ENCODE assay signal across 18 mouse cellular contexts in genomic region chr3:105807672-105808071, GRCm38 (mm10). TPM values are rescaled to one million over a fixed set of nuclear protein-coding genes. Genes with fewer than 3 reads are reported as not detected.
A peak's percentile ranks its signal among the peaks of the same experiment; 100 is the strongest.
DNase-seq lines count a peak whose midpoint lies in the region; ATAC-seq and TF ChIP-seq lines count a peak whose summit lies in the region.
"Had no signal": no experiment of that assay in that cellular context is flagged by ENCODE, and none has a peak within 500 bp of the region (broad histone marks: within the 10 kb centered on the region; RNA-seq: fewer than 3 reads in every experiment).

No protein-coding gene starts in this region.

- TF ChIP-seq EP300 in liver, embryonic 14.5 days (IDR thresholded peaks at IDR 0.05; ENCODE audit: low read depth), result peak; percentile 88

- peak; percentile 37 for ATAC-seq in erythroid progenitor cell, adult 5-6 weeks (replicated peaks; ENCODE audit: low FRiP score, poor library complexity, severe bottlenecking)
- peak; percentile 13; the same call in 1 of the 2 replicates for ATAC-seq in liver, embryonic 14.5 days (ENCODE audit: insufficient read depth)
- no peak for ATAC-seq in midbrain, postnatal 0 days (ENCODE audit: low FRiP score)
- no peak for ATAC-seq in hindbrain, embryonic 13.5 days (ENCODE audit: low FRiP score)
- ATAC-seq: forebrain, embryonic 15.5 days had no signal

- peaks cover 64 to 66% of the 10 kb centered on the region in 2 experiments for H3K4me1 ChIP-seq in liver, embryonic 14.5 days (replicated peaks; ENCODE audit: control insufficient read depth in 2 of 2, insufficient read depth in 2 of 2, low read length in 1 of 2)
- H3K4me1 ChIP-seq in midbrain, postnatal 0 days (ENCODE audit: insufficient read depth, low read length), result no peaks in the 10 kb centered on the region
- H3K4me1 ChIP-seq in hindbrain, embryonic 13.5 days (replicated peaks), result no peaks in the 10 kb centered on the region
- H3K4me1 ChIP-seq: embryonic facial prominence, embryonic 15.5 days; forebrain, embryonic 15.5 days; neural tube, embryonic 15.5 days had no signal

- intact Hi-C loops in heart, postnatal 36 days (cut with DNase I), result no loop called here

- peak overlapping the region; percentile 93 for H3K27ac ChIP-seq in liver, embryonic 14.5 days
- no peak overlapping the region for H3K27ac ChIP-seq in midbrain, postnatal 0 days (ENCODE audit: low read depth, low read length)
- no peak overlapping the region for H3K27ac ChIP-seq in hindbrain, embryonic 13.5 days
- H3K27ac ChIP-seq: embryonic facial prominence, embryonic 15.5 days; forebrain, embryonic 15.5 days; hindbrain, embryonic 12.5 days; left cerebral cortex, adult 2 months; limb, embryonic 12.5 days; midbrain, embryonic 10.5 days; neural tube, embryonic 15.5 days had no signal

- peak overlapping the region; percentile 71 for H3K4me2 ChIP-seq in liver, embryonic 14.5 days (ENCODE audit: low read depth)
- no peak overlapping the region for H3K4me2 ChIP-seq in midbrain, postnatal 0 days (ENCODE audit: low read depth, low read length, poor library complexity, severe bottlenecking)
- no peak overlapping the region for H3K4me2 ChIP-seq in hindbrain, embryonic 13.5 days
- H3K4me2 ChIP-seq: embryonic facial prominence, embryonic 15.5 days; forebrain, embryonic 15.5 days; hindbrain, embryonic 12.5 days; limb, embryonic 12.5 days; neural tube, embryonic 15.5 days had no signal

- no peak for TF ChIP-seq CTCF in liver, embryonic 14.5 days (IDR thresholded peaks at IDR 0.05; ENCODE audit: low read depth)
- TF ChIP-seq CTCF in midbrain, postnatal 0 days (IDR thresholded peaks at IDR 0.05), result no peak

- H3K27me3 ChIP-seq in liver, embryonic 14.5 days (ENCODE audit: control insufficient read depth, insufficient read depth, low read length), result no peaks in the 10 kb centered on the region
- H3K27me3 ChIP-seq in midbrain, postnatal 0 days (ENCODE audit: insufficient read depth, low read length), result no peaks in the 10 kb centered on the region
- no peaks in the 10 kb centered on the region for H3K27me3 ChIP-seq in hindbrain, embryonic 13.5 days
- H3K27me3 ChIP-seq: embryonic facial prominence, embryonic 15.5 days; forebrain, embryonic 15.5 days; hindbrain, embryonic 12.5 days; limb, embryonic 12.5 days; neural tube, embryonic 15.5 days had no signal

- peak; percentile 2 for DNase-seq in heart, adult 11 months
- no peak for DNase-seq in heart, postnatal 36 days
- DNase-seq in 416B (ENCODE audit: low read depth), result peak; percentile 57
- DNase-seq in liver, embryonic 14.5 days (ENCODE audit: low read depth in 3 of 3, low spot score in 3 of 3), result peak in 2 of 3 experiments; percentile 34 to 52
- no peak for DNase-seq in midbrain, postnatal 0 days (ENCODE audit: low spot score)
- no peak for DNase-seq in gastrocnemius, postnatal 10 days
- DNase-seq: cerebellum, adult 8-10 months; kidney, adult 9 months; thymus, postnatal 36 days had no signal

- H3K4me3 ChIP-seq in liver, embryonic 14.5 days (ENCODE audit: insufficient read depth in 1 of 2, low read depth in 2 of 2, low read length in 2 of 2), result no peak overlapping the region; a peak in 1 of 4 replicates
- H3K4me3 ChIP-seq in midbrain, postnatal 0 days (ENCODE audit: low read depth, low read length), result no peak overlapping the region
- no peak overlapping the region for H3K4me3 ChIP-seq in hindbrain, embryonic 13.5 days
- H3K4me3 ChIP-seq: embryonic facial prominence, embryonic 15.5 days; forebrain, embryonic 15.5 days; hindbrain, embryonic 12.5 days; left cerebral cortex, adult 2 months; limb, embryonic 12.5 days; midbrain, embryonic 10.5 days; neural tube, embryonic 15.5 days had no signal

- WGBS in liver, embryonic 14.5 days (ENCODE audit: insufficient replicate concordance), result 9% methylated on average over 1 of the region's 1 CpGs
- WGBS in midbrain, postnatal 0 days, result 88% methylated on average over 1 of the region's 1 CpGs
- 86% methylated on average over 1 of the region's 1 CpGs for WGBS in hindbrain, embryonic 13.5 days

- H3K9ac ChIP-seq in liver, embryonic 14.5 days (replicated peaks), result peak overlapping the region; percentile 64
- no peak overlapping the region for H3K9ac ChIP-seq in midbrain, postnatal 0 days (replicated peaks; ENCODE audit: low read length, poor library complexity, severe bottlenecking)
- H3K9ac ChIP-seq in hindbrain, embryonic 13.5 days, result no peak overlapping the region
- H3K9ac ChIP-seq: embryonic facial prominence, embryonic 15.5 days; forebrain, embryonic 15.5 days; hindbrain, embryonic 12.5 days; limb, embryonic 12.5 days; neural tube, embryonic 15.5 days had no signal

- no peaks in the 10 kb centered on the region for H3K9me3 ChIP-seq in liver, embryonic 14.5 days (ENCODE audit: control insufficient read depth, low read length)
- no peaks in the 10 kb centered on the region for H3K9me3 ChIP-seq in midbrain, postnatal 0 days (ENCODE audit: low read length)
- no peaks in the 10 kb centered on the region for H3K9me3 ChIP-seq in hindbrain, embryonic 13.5 days
- H3K9me3 ChIP-seq: embryonic facial prominence, embryonic 15.5 days; forebrain, embryonic 15.5 days; hindbrain, embryonic 12.5 days; limb, embryonic 12.5 days; midbrain, embryonic 10.5 days; neural tube, embryonic 15.5 days had no signal

- no peaks in the 10 kb centered on the region for H3K36me3 ChIP-seq in liver, embryonic 14.5 days (replicated peaks; ENCODE audit: control insufficient read depth, insufficient read depth, low read depth)
- no peaks in the 10 kb centered on the region for H3K36me3 ChIP-seq in midbrain, postnatal 0 days (ENCODE audit: insufficient read depth, low read length)
- H3K36me3 ChIP-seq in hindbrain, embryonic 13.5 days, result no peaks in the 10 kb centered on the region
- H3K36me3 ChIP-seq: embryonic facial prominence, embryonic 15.5 days; forebrain, embryonic 15.5 days; hindbrain, embryonic 12.5 days; limb, embryonic 12.5 days; midbrain, embryonic 10.5 days; neural tube, embryonic 15.5 days had no signal

RNA-seq across cellular contexts. Expression of gene Rap1a, which starts 6.5 kb away (rescaled TPM):
- 100 to 1,000 TPM; 110 to 115 TPM for total RNA-seq in heart, postnatal 36 days (2021)
- 157 and 193 TPM in 2 replicates for total RNA-seq in erythroid progenitor cell, adult 5-6 weeks (2015; ENCODE audit: low replicate concordance)
- 182 and 220 TPM in 2 replicates for total RNA-seq in erythroid progenitor cell, adult 5-6 weeks (2017; ENCODE audit: low replicate concordance)
- 20.5 and 37.4 TPM in 2 replicates for polyA plus RNA-seq in liver, embryonic 14.5 days (2012; rRNA removed)
- 81.3 and 86.2 TPM in 2 replicates for polyA plus RNA-seq in liver, embryonic 14.5 days (2014; fragmentation: Nextera tagmentation; extraction: Ambion mirVana)
- total RNA-seq in midbrain, postnatal 0 days (2014; rRNA removed), result 27.1 and 32.2 TPM in 2 replicates
- polyA plus RNA-seq in midbrain, postnatal 0 days (2015; fragmentation: Nextera tagmentation; extraction: Ambion mirVana), result 59.9 and 66.0 TPM in 2 replicates
- total RNA-seq in gastrocnemius, postnatal 10 days (2021), result 100 to 1,000 TPM; 126 to 130 TPM
- 83.1 and 88.1 TPM in 2 replicates for polyA plus RNA-seq in hindbrain, embryonic 13.5 days (2015; fragmentation: Nextera tagmentation; extraction: Ambion mirVana)

Comparison
In these comparisons a context has a peak if more than half of its experiments do, and no peak if none do; other contexts are left out.
1. DNase-seq: peak in heart, adult 11 months (single experiment), 416B (single experiment) and liver, embryonic 14.5 days (2 of 3); none in heart, postnatal 36 days (0 of 2), midbrain, postnatal 0 days (single experiment) and gastrocnemius, postnatal 10 days (single experiment).
2. ATAC-seq: peak in erythroid progenitor cell, adult 5-6 weeks (single experiment) and liver, embryonic 14.5 days (single experiment); none in midbrain, postnatal 0 days (single experiment) and hindbrain, embryonic 13.5 days (single experiment).